Mouse (Mus musculus) E14TG2a.4 (cell line): ENCODE measurements around the gene Tctn1.

Experiments
- H3K27me3 ChIP-seq: 2 replicates; pipeline ENCODE4 v1.6.1; 2014; ENCODE audit warnings: low read length, control low read depth; ENCODE audit not compliant: insufficient read depth
- H3K36me3 ChIP-seq: 2 replicates; pipeline ENCODE4 v1.6.1; 2014; ENCODE audit warnings: low read length, control low read depth; ENCODE audit not compliant: insufficient read depth
- H3K4me1 ChIP-seq: replicated peaks from 2 replicates; pipeline ENCODE4 v1.6.1; 2014; ENCODE audit warnings: low read depth, low read length, control low read depth
- H3K4me3 ChIP-seq: replicated peaks from 2 replicates; pipeline ENCODE4 v1.5.1; 2014; ENCODE audit warnings: mild to moderate bottlenecking, low read length
- H3K9me3 ChIP-seq: 2 replicates; pipeline ENCODE4 v1.6.1; 2014; ENCODE audit warnings: low read length, control low read depth
- CTCF ChIP-seq: conservative IDR thresholded peaks from 2 replicates; pipeline ENCODE4 v1.5.1; 2014; ENCODE audit warnings: low read length
- NANOG ChIP-seq: IDR thresholded peaks from 2 replicates; pipeline ENCODE4 v1.6.1; 2014; ENCODE audit warnings: borderline replicate concordance, low read length, mixed read lengths
- POU5F1 ChIP-seq: IDR thresholded peaks from 2 replicates; pipeline ENCODE4 v1.6.1; 2014; ENCODE audit warnings: low read length, borderline replicate concordance

The Tctn1 gene

DNA sequence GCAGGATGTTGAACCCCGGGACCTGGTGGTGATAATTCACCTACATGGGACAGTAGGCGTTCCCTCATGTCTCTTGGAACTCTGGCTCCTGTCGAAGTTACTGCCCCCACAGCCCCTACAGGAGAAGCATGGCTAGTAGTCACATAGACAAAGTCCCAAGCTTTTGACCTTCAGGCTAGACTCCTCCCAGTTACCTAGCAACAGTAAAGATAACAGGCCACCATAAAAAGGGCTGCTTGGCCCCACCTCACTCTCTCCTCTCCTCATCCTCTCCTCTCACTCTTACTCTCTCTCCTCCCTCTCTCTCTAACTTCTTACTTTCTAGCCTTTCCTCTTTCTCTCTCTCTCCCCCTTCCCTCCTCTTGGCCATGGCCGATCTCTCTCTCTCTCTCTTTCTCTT is 63.4 kb downstream of the Tctn1 start:
- Histone ChIP-seq H3K27me3 (no peaks in the 10 kb centered on the region), H3K36me3 (peaks cover 22% of the 10 kb centered on the region), H3K9me3 (peaks cover 10% of the 10 kb centered on the region; the same call in 1 of the 2 replicates), H3K4me1 (peaks cover 50% of the 10 kb centered on the region), H3K4me3 (no peak overlapping the region)
- TF ChIP-seq CTCF: no peak
- TF ChIP-seq NANOG: no peak
- TF ChIP-seq POU5F1: no peak

DNA sequence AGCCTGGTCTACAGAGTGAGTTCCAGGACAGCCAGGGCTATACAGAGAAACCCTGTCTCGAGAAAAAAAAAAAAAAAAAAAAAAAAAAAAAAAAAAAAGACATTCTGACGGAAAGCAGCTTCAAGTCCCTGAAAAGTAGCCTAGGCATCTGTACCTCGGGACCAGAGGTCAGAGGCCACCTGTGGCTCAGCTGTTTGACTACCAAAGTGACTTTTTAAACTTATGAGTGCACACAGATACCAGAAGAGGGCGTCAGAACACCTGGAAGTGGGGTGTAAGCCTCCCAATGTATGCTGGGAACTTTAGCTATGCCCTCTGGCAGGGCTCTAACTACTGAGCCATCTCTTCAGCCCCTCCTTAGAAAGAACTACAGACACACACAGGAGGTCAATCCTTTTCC is 71.9 kb downstream of the Tctn1 start:
- no peaks in the 10 kb centered on the region for H3K9me3 ChIP-seq
- TF ChIP-seq NANOG: no peak
- no peak for TF ChIP-seq CTCF
- no peak for TF ChIP-seq POU5F1
- H3K36me3 ChIP-seq: no peaks in the 10 kb centered on the region
- H3K4me3 ChIP-seq: no peak overlapping the region
- no peaks in the 10 kb centered on the region for H3K27me3 ChIP-seq
- peaks cover 48% of the 10 kb centered on the region for H3K4me1 ChIP-seq

DNA sequence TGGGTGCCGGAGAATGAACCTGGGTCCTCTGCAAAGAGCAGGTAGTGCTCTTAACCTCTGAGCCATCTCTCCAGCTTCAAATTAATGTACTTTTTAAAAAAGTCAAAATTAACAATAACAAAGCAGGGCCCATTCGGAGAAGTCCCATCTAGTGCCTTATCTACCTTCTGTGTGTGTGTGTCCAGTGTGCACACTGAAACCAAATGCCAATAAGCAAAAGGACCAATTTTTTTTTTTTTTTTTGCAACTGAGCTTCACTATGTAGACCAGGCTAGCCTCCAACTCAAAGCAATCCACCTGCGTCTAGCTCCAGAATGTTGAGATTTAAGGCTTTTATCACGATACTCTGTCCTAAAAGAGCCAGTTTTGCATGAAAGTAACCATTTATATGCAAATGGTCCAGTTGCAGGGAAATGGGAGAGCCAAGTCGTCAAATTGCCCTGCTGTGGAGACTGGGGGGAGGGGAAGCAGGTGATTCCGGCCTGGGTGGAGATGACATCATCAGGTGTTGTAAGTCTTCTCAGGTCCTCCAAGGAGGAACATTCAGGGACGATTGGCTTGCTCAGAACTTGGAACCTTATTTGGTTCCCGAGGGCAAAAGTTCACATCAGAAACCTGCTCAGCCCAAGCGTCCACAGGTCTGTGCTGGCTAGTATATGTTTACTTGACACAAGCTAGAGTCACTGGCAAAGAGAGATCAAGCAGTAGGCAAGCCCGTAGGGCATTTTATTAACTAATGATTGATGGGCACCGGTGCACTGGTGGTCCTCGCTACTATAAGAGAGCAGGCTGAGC is 72.8 kb downstream of the Tctn1 start:
- Histone ChIP-seq H3K4me1 (peaks cover 57% of the 10 kb centered on the region), H3K27me3 (no peaks in the 10 kb centered on the region), H3K4me3 (no peak overlapping the region), H3K9me3 (no peaks in the 10 kb centered on the region), H3K36me3 (no peaks in the 10 kb centered on the region)
- TF ChIP-seq CTCF (no peak), NANOG (no peak), POU5F1 (peak; percentile 80; the same call in 1 of the 2 replicates)

DNA sequence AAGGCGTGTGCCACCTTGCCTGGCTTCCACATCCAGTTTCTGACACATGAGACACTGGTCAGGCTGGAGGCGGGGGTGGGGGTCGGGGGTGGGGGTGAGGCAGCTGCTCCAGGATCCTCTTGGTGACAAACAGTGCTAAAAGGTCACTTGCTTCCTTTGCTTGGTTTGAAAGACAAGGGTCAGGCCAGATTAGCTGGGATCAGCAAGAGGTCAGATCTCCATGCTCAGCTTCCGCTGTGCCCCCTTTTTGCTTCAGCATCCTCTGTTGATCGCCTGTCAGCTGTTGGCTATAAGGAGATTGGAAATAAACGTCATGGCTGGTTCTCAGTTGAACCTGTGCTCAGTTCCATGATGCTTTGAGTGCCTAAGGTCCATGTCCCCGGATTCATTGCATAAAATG is 73.8 kb downstream of the Tctn1 start:
- peaks cover 62% of the 10 kb centered on the region for H3K4me1 ChIP-seq

DNA sequence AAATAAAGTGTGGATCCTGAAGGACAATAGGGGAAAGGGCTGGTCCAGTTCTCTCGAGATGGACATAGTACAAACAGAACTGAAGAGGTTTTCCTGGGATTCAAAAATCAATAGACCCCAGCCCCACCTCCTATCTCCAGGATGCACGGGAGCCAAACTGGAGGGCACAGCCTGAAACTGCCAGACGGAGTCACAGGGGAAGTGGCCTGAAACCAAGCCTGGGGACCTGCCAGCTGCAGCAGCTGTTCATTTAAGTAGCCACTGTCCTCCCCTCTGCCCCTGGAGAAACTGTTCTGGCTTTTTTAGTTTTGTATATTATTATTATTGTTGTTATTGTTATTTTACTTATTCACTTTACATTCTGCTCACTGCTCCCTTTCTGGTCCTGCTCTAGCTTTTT is 75.1 kb downstream of the Tctn1 start:
- Histone ChIP-seq H3K4me1 (peaks cover 62% of the 10 kb centered on the region), H3K36me3 (no peaks in the 10 kb centered on the region), H3K27me3 (no peaks in the 10 kb centered on the region), H3K9me3 (peaks cover 15% of the 10 kb centered on the region), H3K4me3 (no peak overlapping the region)
- TF ChIP-seq POU5F1: no peak
- no peak for TF ChIP-seq NANOG
- no peak for TF ChIP-seq CTCF

More for the DNA sequence above, 73.8 kb downstream of the Tctn1 start:
- no peaks in the 10 kb centered on the region for H3K36me3 ChIP-seq
- H3K4me3 ChIP-seq: no peak overlapping the region
- no peak for TF ChIP-seq NANOG
- no peak for TF ChIP-seq POU5F1
- TF ChIP-seq CTCF: no peak
- no peaks in the 10 kb centered on the region for H3K27me3 ChIP-seq
- H3K9me3 ChIP-seq: peaks cover 1% of the 10 kb centered on the region
